Mouse (Mus musculus) embryonic facial prominence, embryonic 11.5 days (tissue): ENCODE results near the gene Nccrp1. TPM values are rescaled to one million over a fixed set of nuclear protein-coding genes. Genes with fewer than 3 reads are reported as not detected.

Experiments
- ATAC-seq: fragments of 200-750 bp; cut with Nextera tagmentation; replicated peaks from 2 replicates; pipeline ENCODE4 v1.8.0; 2017; ENCODE audit warnings: low read depth; ENCODE audit not compliant: insufficient number of reproducible peaks, low FRiP score, low TSS enrichment
- DNase-seq: peaks from one replicate; pipeline ENCODE4 v3.0.0-alpha.2; 2015; ENCODE audit warnings: low spot score
- H3K27ac ChIP-seq: fragments of 300-500 bp; sonication (generic); replicated peaks from 2 replicates; pipeline ENCODE4 v1.5.1; 2014; ENCODE audit warnings: mild to moderate bottlenecking, low read depth, low read length, control low read depth
- H3K27me3 ChIP-seq: fragments of 300-500 bp; sonication (generic); 2 replicates; pipeline ENCODE4 v1.6.1; 2014; ENCODE audit warnings: mild to moderate bottlenecking, low read length, moderate library complexity, mixed read lengths; ENCODE audit not compliant: control insufficient read depth, insufficient read depth
- H3K36me3 ChIP-seq: fragments of 300-500 bp; sonication (generic); replicated peaks from 2 replicates; pipeline ENCODE4 v1.6.1; 2014; ENCODE audit warnings: low read depth, mild to moderate bottlenecking, low read length, moderate library complexity, mixed read lengths; ENCODE audit not compliant: control insufficient read depth, insufficient read depth
- H3K4me1 ChIP-seq: fragments of 300-500 bp; sonication (generic); 2 replicates; pipeline ENCODE4 v1.6.1; 2014; ENCODE audit warnings: low read length, mixed read lengths; ENCODE audit not compliant: control insufficient read depth, insufficient read depth
- H3K4me2 ChIP-seq: fragments of 300-500 bp; sonication (generic); 2 replicates; pipeline ENCODE4 v1.6.1; 2014; ENCODE audit warnings: low read depth, mild to moderate bottlenecking, control low read depth, low read length, moderate library complexity
- H3K4me3 ChIP-seq: fragments of 300-500 bp; sonication (generic); 2 replicates; pipeline ENCODE4 v1.5.1; 2014; ENCODE audit warnings: low read depth, low read length, control low read depth
- H3K9ac ChIP-seq: fragments of 300-500 bp; sonication (generic); replicated peaks from 2 replicates; pipeline ENCODE4 v1.6.1; 2014; ENCODE audit warnings: mild to moderate bottlenecking, control low read depth, low read length
- H3K9me3 ChIP-seq: fragments of 300-500 bp; sonication (generic); replicated peaks from 2 replicates; pipeline ENCODE4 v1.6.1; 2016; ENCODE audit warnings: mild to moderate bottlenecking, low read length, inconsistent platforms, mixed read lengths; ENCODE audit not compliant: control insufficient read depth
- WGBS: fragments of 180-500 bp; shearing (Covaris S2); extraction: QIAGEN DNeasy Blood & Tissue Kit; methylation state at CpG from one replicate; pipeline ENCODE4 v1.1.7; 2014; 5-methylcytosine and 5-hydroxymethylcytosine counted together
- polyA plus RNA-seq: library from polyadenylated mRNA; unstranded; fragments of >200 nt; fragmentation: Nextera tagmentation; extraction: Ambion mirVana; gene quantifications from 2 replicates; pipeline ENCODE4 v1.2.1, GENCODE M21; 2014

Nccrp1 gene
- not detected in 2 replicates for polyA plus RNA-seq

- Histone ChIP-seq H3K4me2 (peak within 1 kb of the TSS; percentile 54), H3K4me1 (peaks cover 2% of the 10 kb centered on the region), H3K9ac (peak within 1 kb of the TSS; percentile 39), H3K36me3 (no peaks in the 10 kb centered on the region), H3K27ac (no peak within 1 kb of the TSS), H3K9me3 (no peaks in the 10 kb centered on the region), H3K4me3 (peak within 1 kb of the TSS; percentile 25), H3K27me3 (peaks cover 31% of the 10 kb centered on the region)
- WGBS: 1% methylated on average over 5 of the region's 5 CpGs
- no peak for DNase-seq
- no peak for ATAC-seq
Observed at GRCm38 (mm10) chr7:28547154-28547553, at the start of gene Nccrp1. Gene Nccrp1 (minus strand): TSS chr7:28547254.

DNA sequence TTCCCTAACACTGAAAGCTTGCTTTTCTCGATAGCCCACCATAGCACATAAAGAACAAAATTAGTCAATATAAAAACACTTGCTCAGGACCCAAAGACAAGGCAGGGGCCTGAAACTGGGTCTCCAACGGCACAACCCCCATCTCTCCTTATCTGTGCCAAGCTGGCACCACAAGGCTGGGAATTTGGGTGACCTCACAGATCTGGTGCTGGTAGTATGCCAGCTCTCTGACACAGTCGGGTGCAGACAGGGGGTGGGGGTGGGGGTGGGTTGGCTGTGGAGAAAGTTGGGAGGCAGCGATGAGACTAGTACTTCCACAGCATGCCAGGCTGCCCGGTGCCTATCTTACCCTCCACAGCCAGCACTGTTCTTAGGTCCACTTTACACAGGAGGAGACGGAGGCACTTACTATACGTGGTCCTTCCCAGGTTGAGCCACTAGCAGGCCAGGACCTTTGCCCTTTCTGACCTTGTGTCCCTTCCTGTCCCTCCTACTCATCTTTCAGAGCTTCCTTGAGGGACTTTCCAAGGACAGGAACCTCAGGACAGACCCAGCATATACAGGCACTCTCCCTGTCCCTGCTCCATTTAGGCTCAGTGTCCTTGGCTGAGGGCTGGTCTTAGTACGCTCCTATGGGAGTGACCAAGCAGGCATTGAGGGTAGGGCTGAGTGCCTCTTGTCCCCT, 48.8 kb upstream of the Nccrp1 start:
- no peak overlapping the region for H3K27ac ChIP-seq
- no peaks in the 10 kb centered on the region for H3K9me3 ChIP-seq
- no peak overlapping the region; the same call in 1 of the 2 replicates for H3K4me2 ChIP-seq
- WGBS: 76% methylated on average over 8 of the region's 8 CpGs
- ATAC-seq (no peak), DNase-seq (no peak)
- H3K4me3 ChIP-seq: no peak overlapping the region; the same call in 1 of the 2 replicates
- no peaks in the 10 kb centered on the region for H3K36me3 ChIP-seq
- no peaks in the 10 kb centered on the region for H3K27me3 ChIP-seq
- H3K4me1 ChIP-seq: peaks cover 10% of the 10 kb centered on the region
- no peak overlapping the region for H3K9ac ChIP-seq

DNA sequence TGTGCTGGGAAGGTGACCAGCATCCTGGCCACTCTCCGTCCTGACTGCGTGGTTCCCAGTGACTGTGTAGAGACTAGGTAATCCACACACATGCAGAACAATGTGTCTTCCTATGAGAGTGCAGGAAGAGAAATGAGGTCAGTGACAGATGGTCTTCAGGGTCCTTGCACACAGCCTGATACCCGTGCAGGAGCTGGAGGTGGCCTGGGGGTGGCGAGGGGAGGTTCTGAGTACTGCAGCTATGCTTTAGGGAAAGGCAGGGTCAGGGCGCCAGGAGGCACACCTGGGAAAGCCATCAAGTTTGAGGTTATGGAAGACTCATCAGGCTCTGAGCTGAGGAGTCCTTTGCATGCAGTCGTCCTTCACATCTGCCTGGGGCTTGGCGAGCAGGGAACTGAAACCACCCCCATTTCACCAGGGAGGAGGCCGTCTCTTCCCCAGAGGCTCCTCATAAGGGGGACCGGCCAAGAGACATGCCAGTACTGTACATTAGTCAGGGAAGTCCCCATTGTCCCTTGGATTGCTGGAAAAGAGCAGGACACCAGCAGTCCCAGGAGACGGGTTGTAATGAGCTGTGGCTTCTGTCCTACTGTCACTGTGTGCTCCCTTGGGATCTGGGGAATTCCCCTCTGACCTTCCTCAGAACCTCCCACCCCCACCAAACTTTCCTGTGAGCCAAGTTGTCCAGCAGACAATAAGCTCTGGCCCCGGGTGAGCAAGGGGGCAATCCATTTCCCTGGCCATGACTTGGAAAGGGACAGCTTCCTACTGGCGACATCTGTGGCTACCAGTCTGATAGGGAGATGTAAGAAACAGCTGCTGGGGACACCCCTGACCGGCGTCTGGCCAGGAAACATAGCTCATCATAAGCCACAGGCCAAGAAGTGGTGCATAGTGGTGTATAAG, 46.4 kb upstream of the Nccrp1 start:
- Histone ChIP-seq H3K27me3 (no peaks in the 10 kb centered on the region), H3K27ac (no peak overlapping the region), H3K9me3 (no peaks in the 10 kb centered on the region), H3K4me1 (peaks cover 10% of the 10 kb centered on the region), H3K36me3 (no peaks in the 10 kb centered on the region), H3K4me3 (no peak overlapping the region), H3K9ac (no peak overlapping the region; the same call in 1 of the 2 replicates), H3K4me2 (no peak overlapping the region)
- 54% methylated on average over 14 of the region's 14 CpGs for WGBS
- no peak for ATAC-seq
- no peak for DNase-seq

DNA sequence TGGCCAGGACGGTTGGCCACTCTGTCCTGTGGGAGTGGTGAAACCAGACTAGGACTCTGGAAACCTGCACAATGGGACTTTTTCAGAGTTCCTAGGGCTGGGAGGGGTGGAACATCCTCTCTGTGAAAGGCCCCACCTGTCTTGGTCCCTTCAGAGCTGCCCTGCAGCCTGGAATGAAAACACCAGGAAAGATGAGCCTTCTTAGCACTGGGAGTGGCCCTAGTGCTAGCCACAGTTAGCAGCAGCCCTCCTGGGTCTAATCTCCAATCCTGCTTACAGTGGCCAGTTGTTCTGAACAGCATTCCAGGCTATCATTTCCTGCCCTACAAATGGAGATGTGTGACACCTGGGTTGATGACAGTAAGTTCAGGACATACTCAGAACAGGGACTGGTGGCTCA, 44.8 kb upstream of the Nccrp1 start:
- ATAC-seq (no peak), DNase-seq (no peak)
- H3K4me3 ChIP-seq: no peak overlapping the region
- no peak overlapping the region for H3K27ac ChIP-seq
- H3K9me3 ChIP-seq: no peaks in the 10 kb centered on the region
- H3K36me3 ChIP-seq: no peaks in the 10 kb centered on the region
- H3K9ac ChIP-seq: no peak overlapping the region
- 53% methylated on average over 1 of the region's 1 CpGs for WGBS
- H3K27me3 ChIP-seq: no peaks in the 10 kb centered on the region
- H3K4me2 ChIP-seq: no peak overlapping the region
- H3K4me1 ChIP-seq: peaks cover 10% of the 10 kb centered on the region

DNA sequence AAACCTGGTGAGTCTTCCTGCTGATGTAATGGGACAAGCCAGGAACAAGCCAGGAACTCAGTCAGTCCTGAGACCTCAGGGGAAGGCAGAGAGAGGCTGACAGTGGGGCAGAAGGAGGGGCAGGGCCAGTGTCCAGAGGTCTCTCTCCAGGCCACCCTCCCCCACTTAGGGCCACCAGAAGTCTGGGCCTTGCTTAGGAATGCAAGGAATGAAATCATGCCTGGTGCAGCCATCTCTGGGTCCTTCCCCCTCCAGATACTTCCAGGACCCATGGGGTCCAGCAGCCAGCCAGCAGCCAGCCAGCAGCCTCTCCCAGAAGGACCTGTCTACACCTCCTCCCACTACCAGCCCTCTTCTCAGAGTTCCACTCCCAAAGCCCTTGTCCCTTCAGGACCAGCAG, 40.6 kb upstream of the Nccrp1 start:
- H3K4me1 ChIP-seq: peaks cover 2% of the 10 kb centered on the region
- no peak overlapping the region for H3K4me3 ChIP-seq
- 0 out of 2 replicates have a peak overlapping the region, but pooled peaks have one; percentile 13 for H3K9ac ChIP-seq
- H3K27ac ChIP-seq: 0 out of 2 replicates have a peak overlapping the region, but pooled peaks have one; percentile 20
- H3K9me3 ChIP-seq: no peaks in the 10 kb centered on the region
- DNase-seq (no peak), ATAC-seq (peak; percentile 21; the same call in 1 of the 2 replicates)
- H3K27me3 ChIP-seq: no peaks in the 10 kb centered on the region
- no peaks in the 10 kb centered on the region for H3K36me3 ChIP-seq
- no peak overlapping the region for H3K4me2 ChIP-seq

DNA sequence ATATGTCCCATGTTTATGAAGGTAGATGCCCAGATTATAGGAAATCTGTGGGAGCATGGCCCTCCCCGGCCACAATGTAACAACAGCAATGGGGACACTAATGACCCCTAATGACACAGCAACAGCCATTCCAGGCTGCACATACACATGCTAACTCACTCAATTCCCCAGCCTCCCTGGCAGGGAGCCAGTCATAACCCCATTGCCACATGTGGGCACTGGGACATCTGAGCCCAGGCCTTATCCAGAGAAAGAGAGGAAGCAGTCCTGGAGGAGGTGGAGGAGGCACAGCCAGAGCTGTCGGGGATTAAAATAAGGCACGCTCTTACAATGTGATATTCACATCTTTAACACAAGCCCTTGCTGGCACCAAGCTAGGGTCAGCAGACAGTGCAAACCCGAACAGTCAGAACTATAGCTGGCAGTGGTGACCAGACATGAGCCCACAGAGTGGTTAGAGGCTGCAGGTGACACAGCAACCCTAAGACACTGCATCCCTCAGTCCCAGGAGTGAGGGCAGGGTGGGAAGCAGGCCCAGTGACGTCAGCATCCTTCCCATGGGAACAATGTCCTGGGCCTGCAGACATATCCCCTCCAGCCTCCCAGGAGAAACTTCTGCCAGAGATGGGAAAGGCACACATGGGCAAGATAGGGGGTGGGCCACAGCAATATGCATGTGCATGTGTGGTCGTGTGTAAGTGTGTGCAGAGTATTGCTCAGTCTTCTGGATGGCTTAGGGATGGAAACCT, 39.8 kb upstream of the Nccrp1 start:
- no peaks in the 10 kb centered on the region for H3K9me3 ChIP-seq
- H3K4me2 ChIP-seq: no peak overlapping the region
- no peak overlapping the region for H3K27ac ChIP-seq
- no peak overlapping the region for H3K4me3 ChIP-seq
- WGBS: 64% methylated on average over 6 of the region's 6 CpGs
- 0 out of 2 replicates have a peak, but pooled peaks have one; percentile 5 for ATAC-seq
- H3K27me3 ChIP-seq: no peaks in the 10 kb centered on the region
- no peak for DNase-seq
- H3K36me3 ChIP-seq: no peaks in the 10 kb centered on the region
- H3K9ac ChIP-seq: no peak overlapping the region
- H3K4me1 ChIP-seq: no peaks in the 10 kb centered on the region; the same call in none of the 2 replicates

DNA sequence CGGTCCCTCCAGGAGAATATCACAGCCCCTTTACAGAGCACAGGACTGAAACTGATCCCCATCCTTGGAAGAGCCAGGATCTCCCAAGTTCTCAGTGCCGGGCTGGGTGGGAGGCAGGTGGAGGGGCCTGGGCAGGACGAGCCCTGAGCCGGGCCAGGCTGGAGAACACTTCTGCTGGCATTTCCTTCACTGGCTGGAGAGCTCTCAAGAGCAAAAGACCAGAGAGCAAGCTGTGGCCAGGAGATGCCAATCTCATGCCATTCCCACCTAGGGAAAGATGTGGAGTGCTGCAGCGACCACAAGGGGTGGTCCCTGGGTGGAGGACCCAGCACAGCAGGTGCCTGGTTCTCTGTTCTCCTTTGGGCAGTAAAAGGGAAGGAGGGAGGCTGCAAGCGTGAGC, 37.9 kb upstream of the Nccrp1 start:
- H3K4me3 ChIP-seq: no peak overlapping the region
- DNase-seq (no peak), ATAC-seq (no peak)
- no peaks in the 10 kb centered on the region; the same call in none of the 2 replicates for H3K4me1 ChIP-seq
- H3K9me3 ChIP-seq: no peaks in the 10 kb centered on the region
- H3K36me3 ChIP-seq: no peaks in the 10 kb centered on the region
- no peak overlapping the region for H3K4me2 ChIP-seq
- no peak overlapping the region for H3K27ac ChIP-seq
- H3K27me3 ChIP-seq: no peaks in the 10 kb centered on the region
- WGBS: 77% methylated on average over 6 of the region's 6 CpGs
- H3K9ac ChIP-seq: no peak overlapping the region
